Mouse (Mus musculus): ENCODE measurements around the gene Xylt1.

Gene Xylt1

DNA sequence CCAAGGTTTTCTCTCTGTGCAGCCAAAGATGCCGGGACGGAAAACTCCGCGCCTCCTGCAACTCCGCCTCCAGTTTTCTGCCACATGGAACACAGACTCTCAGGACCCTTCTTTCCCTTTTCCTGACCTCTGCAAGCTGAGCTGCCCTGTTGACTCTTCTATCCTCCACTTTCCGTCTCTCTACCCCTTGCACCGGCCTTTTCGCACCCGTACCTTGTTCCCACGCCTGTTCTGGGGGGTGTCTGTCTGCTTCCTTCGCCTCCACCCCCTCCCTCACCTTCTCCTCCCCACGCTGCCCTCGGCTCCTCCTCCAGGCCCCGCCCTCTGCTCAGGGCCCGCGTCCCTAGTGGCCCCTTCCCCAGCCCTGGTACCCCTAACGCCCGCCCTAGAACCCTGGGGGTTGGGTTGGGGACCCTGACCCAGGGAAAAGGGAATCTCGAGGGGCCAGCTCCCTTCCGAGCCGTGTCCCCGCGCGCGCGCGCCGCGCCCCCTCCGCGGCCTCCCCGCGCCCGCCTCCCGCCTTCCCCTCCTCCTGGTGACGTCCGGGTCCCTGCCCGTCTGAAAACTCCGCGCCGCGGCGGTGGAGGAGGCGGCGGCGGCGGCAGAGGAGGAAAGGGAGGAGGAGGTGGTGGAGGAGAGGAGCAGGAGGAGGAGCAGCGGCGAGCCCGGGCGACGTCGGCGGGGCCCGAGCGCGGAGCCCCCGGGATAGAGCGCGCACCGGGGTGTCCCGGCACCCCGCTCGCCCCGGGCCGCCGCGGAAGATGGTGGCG is at the start of gene Xylt1:
Gene Xylt1, plus strand, starts transcription at position 562 of the 770 bp plus-strand sequence.
- peak; percentile 24 for DNase-seq

DNA sequence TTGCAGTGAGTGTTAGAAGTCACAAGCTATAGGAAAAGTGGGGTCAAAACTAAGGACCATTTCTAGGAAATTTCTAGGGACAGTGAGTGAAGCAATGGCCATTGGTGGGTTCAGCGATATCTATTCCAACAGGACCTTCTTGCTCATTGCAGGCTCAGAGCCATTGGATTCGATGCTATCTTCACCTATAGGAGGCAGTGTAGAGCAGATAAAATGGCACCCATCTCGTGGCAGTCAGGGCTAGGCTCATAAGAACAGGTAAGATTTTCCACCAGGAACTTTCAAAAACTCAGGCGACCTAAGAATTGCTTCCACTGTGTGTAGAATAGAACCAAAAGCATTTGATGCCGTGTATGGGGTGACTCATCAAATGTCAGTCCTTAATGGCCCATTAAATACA is 46.8 kb upstream of the Xylt1 start:
- no peak for DNase-seq

DNA sequence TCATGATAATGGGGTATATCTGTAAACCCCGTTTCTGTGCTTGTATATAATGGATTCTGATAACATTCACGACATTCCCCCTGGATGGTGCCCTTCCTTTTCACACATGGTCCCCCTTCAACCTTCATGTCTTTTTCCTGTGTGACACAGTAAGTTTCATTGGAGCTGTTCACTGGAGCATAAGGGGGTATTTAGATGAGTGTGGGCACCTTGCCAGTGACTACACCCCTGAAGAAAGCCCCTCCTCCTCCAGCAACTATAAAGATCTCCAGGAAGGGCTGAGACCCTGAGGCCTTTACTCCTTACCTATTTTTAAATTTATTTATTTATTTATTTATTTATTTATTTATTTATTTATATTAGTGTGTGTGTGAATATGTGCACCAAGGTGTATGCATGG is 24.5 kb upstream of the Xylt1 start:
- DNase-seq: no peak

DNA sequence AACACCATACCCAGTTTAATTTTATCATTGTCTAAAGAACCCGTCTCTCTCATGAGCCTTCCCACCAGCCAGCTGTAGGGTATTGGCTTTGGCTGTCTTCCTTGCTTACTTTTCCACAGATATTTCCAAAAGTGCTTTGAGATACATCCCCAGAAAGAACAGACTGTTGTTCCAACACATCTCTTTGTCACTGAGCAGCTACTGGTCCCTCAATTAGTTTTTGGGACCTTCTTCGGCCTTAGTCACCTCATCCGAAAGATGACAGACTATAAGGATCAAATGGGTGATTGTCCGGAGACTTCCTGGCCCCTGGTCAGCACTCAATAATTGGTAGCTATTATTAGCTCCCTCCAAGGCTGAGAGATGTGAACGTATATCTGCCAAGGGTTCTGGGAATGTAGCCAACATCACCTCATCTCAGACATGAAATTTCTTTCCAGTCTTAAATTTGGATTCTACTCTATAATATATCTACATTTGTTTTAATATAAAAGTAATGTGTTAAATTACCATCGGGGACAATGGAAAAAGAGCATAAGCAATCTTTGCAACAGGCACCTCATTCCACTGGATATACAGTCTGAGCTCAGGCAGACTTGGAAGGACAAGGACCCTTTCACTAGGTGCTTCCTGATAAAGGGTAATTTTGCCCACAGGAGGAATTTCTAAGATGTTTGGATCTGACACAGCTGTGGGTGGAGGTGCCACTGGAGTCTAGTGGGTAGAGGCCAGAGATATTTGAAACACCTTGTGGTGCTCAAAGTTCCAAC is 23.2 kb upstream of the Xylt1 start:
- no peak for DNase-seq

DNA sequence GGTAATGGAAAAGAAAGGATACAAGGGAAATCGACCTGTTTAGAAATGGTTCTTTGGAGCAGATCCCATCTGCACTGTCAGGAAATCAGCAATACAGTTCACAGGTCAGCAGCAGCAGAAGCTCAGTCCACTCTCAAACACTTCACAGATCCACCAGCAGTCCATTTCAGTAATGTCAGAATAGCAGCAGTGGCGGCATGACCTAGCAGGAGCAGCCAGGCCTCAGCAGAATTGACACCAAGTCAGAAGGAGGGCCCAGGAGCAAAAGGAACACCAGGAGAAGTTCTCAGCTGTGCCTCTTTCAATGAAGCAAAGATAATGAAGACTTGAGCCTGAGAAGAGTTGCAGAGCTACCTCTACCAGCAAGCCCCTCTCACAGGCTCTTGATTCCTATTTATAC is 19.5 kb upstream of the Xylt1 start:
- no peak for DNase-seq

GRCm38 (mm10) chr7:117362493-117362892 is 18.3 kb upstream of the Xylt1 start:
- DNase-seq: no peak

DNA sequence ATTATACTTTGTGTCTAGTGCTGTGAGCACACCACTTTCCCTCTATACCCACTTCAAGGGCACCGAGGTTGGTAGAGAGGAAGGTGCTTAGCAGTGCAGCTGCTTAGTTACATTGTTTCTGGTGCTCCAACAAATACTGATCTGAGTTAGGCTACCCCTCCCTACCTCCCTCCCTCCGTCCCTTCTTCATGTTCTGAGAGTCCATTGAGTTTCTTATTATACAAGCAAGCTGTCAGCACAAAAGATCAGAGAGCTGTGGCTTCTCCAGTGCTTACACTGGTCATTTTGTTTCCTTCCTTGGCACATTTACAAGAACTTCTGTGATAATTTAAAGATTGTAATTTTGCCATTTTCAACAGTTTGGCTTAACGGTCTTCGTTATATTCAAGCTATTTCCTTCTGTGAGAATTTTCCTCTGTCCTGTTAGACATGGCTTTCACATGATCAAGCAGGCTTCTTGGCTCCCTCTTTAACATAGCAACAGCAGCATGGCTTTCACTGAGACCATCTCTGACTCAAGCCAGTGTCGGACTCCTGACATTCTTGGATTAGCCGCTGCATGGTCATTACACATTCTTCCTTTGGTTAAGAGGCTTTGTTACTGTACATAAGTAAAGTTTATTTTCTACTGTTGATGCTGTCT is 12.0 kb upstream of the Xylt1 start:
- DNase-seq: no peak

DNA sequence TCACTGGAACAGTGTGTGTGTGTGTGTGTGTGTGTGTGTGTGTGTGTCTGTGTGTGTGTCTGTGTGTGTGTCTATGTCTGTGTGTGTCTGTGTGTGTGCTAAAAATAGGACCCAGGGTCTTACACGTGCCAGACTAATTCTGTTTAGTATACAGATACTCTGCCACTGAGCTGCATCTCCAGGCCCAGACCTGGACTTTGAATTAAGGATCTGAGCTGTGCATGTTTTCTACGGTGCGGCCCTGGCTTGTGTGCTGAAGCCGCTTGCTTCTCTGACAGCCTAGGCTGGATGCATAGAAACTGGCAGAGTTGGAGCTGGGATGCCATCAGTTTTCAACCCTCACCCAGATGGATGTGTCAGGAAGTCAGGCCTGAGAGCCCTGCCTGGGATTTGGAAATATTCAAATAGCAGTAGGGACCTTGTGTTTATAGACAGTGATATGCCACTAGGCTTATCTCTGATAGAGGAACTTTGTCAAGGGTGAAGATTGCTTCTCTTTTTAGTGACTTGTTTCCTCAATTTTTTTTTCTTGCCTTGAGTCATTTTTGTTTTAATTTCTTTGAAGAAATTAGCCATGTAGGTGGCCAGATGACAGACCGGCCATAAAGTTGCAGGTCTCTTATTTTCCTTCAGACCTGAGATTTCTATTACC is 11.4 kb upstream of the Xylt1 start:
- no peak for DNase-seq

GRCm38 (mm10) chr7:117375886-117376309 is 4.9 kb upstream of the Xylt1 start:
- peak; percentile 17 for DNase-seq

- no peak for DNase-seq
These were observed 3.6 kb upstream of the Xylt1 start for GRCm38 (mm10) chr7:117377138-117377537.

DNA sequence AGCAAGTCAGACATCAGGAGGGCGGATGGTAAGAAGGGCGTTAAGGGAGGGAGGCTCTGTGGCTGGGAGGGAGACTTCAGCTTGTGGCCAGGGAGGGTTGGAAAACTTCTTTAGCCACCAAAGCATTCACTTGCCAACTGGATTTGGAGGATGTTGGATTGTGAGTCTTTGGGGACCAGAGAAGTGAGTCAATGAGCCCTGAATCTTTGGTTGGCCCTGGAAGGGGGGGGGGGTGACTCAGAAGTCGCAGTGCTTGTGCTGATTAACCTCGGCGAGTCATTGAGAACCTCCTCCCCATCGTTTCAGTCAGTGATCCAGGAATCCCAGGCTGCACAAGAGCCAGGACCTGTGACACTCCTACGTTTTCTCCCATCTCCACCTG is 752 bp upstream of the Xylt1 start:
- no peak for DNase-seq

DNA sequence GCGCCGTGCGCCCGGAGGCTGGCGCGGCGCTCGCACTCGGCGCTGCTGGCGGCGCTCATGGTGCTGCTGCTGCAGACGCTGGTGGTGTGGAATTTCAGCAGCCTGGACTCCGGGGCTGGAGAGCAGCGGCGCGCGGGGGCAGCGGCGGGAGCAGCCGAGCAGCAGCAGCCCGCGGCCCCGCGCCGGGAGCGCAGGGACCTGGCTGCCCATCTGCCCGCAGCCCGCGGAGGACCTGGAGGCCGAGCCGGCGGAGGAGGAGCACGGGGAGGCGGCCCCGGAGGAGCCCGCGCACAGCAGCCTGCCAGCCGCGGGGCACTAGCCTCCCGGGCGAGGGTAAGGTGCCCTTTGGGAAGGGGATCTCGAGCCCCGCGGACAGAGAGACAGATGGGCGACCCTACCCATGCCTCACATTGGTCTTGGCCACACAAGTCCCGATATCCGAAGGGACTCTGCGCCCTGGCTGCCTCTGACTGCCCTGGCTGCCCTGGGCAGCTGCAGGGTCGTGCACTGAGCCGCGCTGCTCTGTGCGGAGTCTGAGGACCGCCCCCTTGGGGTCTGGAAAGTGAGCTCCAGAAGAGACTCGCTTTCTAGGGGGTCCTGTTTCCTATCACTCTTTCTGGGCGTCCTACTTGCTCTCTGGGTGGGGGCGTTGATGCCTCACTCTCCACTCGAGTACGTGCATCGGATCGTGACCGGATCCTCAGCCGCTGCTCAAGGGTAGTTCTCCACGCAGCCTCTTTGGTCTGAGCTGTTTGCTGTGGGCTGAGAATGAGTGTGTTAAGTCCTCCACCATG is 606 bp downstream of the Xylt1 start:
- DNase-seq: no peak

GRCm38 (mm10) chr7:117382006-117382405 is 1.2 kb downstream of the Xylt1 start:
- no peak for DNase-seq

- peak; percentile 16 for DNase-seq
These were observed 2.6 kb downstream of the Xylt1 start for GRCm38 (mm10) chr7:117383147-117383940.

DNA sequence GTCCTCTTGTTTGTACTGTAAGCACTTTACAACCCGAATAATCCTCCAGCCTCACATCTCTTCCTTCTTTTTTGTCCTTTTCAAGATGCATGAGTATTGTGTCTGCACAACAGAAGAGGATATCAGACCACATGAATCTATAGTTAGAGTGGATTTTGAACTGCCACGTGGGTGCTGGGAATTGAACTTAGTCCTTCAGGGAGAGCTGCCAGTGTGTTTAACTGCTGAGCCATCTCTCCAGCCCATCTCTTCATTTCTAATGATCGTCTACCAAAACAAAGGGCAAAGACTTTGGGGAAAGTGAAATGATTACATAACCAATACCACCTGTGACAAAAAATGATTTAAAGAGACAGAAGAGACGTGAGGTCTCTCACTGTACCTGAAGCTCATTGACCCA is 5.6 kb downstream of the Xylt1 start:
- DNase-seq: no peak

GRCm38 (mm10) chr7:117388284-117388988 is 7.7 kb downstream of the Xylt1 start:
- DNase-seq: no peak

GRCm38 (mm10) chr7:117389048-117389447 is 8.3 kb downstream of the Xylt1 start:
- DNase-seq: no peak

DNA sequence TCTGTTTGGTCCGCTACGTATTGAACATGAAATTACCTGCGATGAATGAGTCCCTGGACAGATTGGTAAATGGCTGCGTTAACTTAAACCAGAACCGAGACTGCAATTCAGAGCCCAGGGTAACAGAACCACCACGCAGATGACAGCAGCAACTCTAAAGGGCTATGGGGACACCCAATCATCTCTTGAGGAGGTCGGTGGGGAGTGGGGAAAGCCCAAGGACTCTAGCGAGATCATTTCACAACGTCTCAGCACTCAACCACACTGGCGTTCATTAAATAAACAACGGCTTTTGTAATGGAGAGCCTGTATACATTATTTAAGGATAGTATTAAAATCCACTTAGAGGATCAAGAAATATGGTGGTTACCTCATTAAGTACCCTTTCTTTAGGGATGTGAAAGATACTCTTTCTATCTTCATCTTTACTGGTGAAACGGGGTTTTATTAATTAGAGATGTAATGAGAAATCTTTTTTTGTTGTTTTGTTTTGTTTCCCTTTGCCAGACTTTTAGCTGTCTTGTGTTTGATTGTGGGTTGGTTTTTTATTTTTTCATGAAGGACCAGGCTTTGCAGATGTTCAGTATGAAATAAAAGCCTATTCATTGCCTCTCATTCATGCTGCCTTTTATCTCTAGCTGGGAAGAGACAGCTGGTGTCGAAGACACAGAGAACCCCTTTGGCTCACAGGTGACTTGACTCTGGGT is 12.2 kb downstream of the Xylt1 start:
- no peak for DNase-seq

DNA sequence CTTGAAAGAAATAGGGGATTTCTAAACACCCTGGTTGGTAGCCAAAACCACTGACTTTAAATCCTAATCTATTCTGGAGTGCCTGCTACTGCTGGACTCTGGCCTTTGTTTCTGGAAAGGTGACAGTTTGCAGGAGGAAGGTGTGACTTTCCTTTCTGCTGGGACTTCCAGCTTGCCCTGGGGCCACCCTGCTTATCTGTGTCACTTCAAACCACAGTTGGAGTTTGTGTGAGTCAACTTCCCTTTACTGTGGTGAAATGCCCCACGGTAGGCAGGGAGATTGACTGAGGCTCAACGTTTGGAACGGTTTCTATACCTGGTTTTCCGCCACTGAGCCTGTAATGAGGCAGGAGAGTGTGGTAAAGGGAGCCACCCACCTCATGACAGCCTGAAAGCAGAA is 13.2 kb downstream of the Xylt1 start:
- DNase-seq: no peak

GRCm38 (mm10) chr7:117394380-117394779 is 13.6 kb downstream of the Xylt1 start:
- no peak for DNase-seq

All from cerebellum, adult 9-10 months (tissue).